In the genomic region with DNA sequence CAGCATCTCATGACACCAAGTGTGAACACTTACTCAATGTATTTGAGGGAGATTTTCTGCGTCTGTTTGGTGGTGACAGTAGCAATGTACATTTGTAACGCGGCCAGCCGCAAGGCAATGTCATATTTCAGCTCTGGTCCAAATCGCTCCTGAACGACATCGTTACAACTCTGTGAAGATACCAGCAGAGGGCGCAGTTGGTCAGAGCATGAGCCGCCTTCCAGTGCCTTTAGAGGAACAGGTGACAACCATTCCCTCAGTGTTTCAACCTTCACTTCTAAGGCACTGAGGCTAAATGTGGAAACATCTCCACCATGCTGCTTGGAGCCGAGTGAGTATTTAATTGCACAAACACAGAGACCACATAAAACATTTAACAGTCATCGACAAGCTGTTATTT, we compare ENCODE assay signal across 8 mouse cellular contexts.
DNase-seq lines count a peak whose midpoint lies in the region; ATAC-seq and TF ChIP-seq lines count a peak whose summit lies in the region.

No protein-coding gene starts in this region.

- WGBS in hindbrain, embryonic 11.5 days, result 35% methylated on average over 11 of the region's 11 CpGs

- H3K79me2 ChIP-seq in CH12.LX (replicated peaks; ENCODE audit: control insufficient read depth, extremely low read depth, insufficient read depth, poor library complexity, severe bottlenecking), result no peaks in the 10 kb centered on the region

- no peak overlapping the region for H3K27ac ChIP-seq in CH12.LX (ENCODE audit: insufficient read depth, low read depth)
- H3K27ac ChIP-seq in hindbrain, embryonic 11.5 days (ENCODE audit: low read depth, low read length), result no peak overlapping the region
- H3K27ac ChIP-seq in layer of hippocampus, adult 2 months, result no peak overlapping the region

- H3K4me1 ChIP-seq in CH12.LX (ENCODE audit: control insufficient read depth in 1 of 2, insufficient read depth in 2 of 2), result no peaks in the 10 kb centered on the region
- H3K4me1 ChIP-seq in hindbrain, embryonic 11.5 days (replicated peaks; ENCODE audit: control insufficient read depth, insufficient read depth, low read length), result no peaks in the 10 kb centered on the region

- TF ChIP-seq EP300 in CH12.LX (IDR thresholded peaks at IDR 0.05; ENCODE audit: low read length), result no peak

- DNase-seq in CH12.LX (ENCODE audit: extremely low read depth), result peak; percentile 65
- peak; percentile 25 to 39 for DNase-seq in adrenal gland, adult 18-20 months (ENCODE audit: low spot score in 2 of 2)
- DNase-seq in embryo, embryonic 10.5 days (ENCODE audit: low spot score), result peak; percentile 78
- DNase-seq in hindbrain, embryonic 11.5 days (ENCODE audit: low spot score), result peak; percentile 75
- peak; percentile 31 to 62 for DNase-seq in layer of hippocampus, adult 2 months (ENCODE audit: low spot score in 2 of 2)
- DNase-seq in lung, postnatal 25 days (ENCODE audit: low spot score), result peak; percentile 20
- peak; percentile 30 for DNase-seq in retina, postnatal 7 days (ENCODE audit: low read depth, low spot score)

- in situ Hi-C loops in CH12.LX (cut with MboI; ENCODE audit: low pct_ligation_motif_present, low pct_unique_long_range_greater_than_20kb, low sequenced_read_pairs), result no loop called here

- H3K4me3 ChIP-seq in CH12.LX (replicated peaks in 1 of 3; ENCODE audit: low read depth in 2 of 3, low read length in 2 of 3, poor library complexity in 1 of 3), result no peak overlapping the region
- no peak overlapping the region for H3K4me3 ChIP-seq in hindbrain, embryonic 11.5 days (ENCODE audit: low read depth, low read length)
- H3K4me3 ChIP-seq in layer of hippocampus, adult 2 months, result no peak overlapping the region

- no peaks in the 10 kb centered on the region for H3K9me3 ChIP-seq in CH12.LX (replicated peaks; ENCODE audit: low read length)
- no peaks in the 10 kb centered on the region for H3K9me3 ChIP-seq in hindbrain, embryonic 11.5 days (ENCODE audit: control insufficient read depth, low read length)

- no peaks in the 10 kb centered on the region for H3K36me3 ChIP-seq in CH12.LX (replicated peaks in 1 of 2; ENCODE audit: control insufficient read depth in 1 of 2, insufficient read depth in 1 of 2, low read length in 1 of 2)
- no peaks in the 10 kb centered on the region for H3K36me3 ChIP-seq in hindbrain, embryonic 11.5 days (ENCODE audit: control insufficient read depth, insufficient read depth, low read length)

- peak; percentile 47 to 73; a peak in 3 of 4 replicates for TF ChIP-seq CTCF in CH12.LX (conservative IDR thresholded peaks at IDR 0.05 in 1 of 2, IDR thresholded peaks at IDR 0.05 in 1 of 2; ENCODE audit: low read depth in 2 of 2, low read length in 2 of 2)
- TF ChIP-seq CTCF in layer of hippocampus, adult 2 months (conservative IDR thresholded peaks at IDR 0.05), result peak; percentile 83

- no peak for TF ChIP-seq POLR2A in CH12.LX (IDR thresholded peaks at IDR 0.05; ENCODE audit: low read depth, low read length)

- peak; percentile 81 for TF ChIP-seq RAD21 in CH12.LX (IDR thresholded peaks at IDR 0.05; ENCODE audit: low read depth, low read length)

- dilution Hi-C loops in CH12.LX (cut with MboI; ENCODE audit: extremely low pct_ligation_motif_present, extremely low pct_unique_long_range_greater_than_20kb, low sequenced_read_pairs), result no loop called here

- H3K4me2 ChIP-seq in CH12.LX (ENCODE audit: insufficient read depth, low read depth, poor library complexity, severe bottlenecking), result no peak overlapping the region
- H3K4me2 ChIP-seq in hindbrain, embryonic 11.5 days (replicated peaks; ENCODE audit: low read depth, low read length), result no peak overlapping the region

- no peaks in the 10 kb centered on the region for H3K27me3 ChIP-seq in CH12.LX (replicated peaks)
- H3K27me3 ChIP-seq in hindbrain, embryonic 11.5 days (ENCODE audit: control insufficient read depth, insufficient read depth, low read length), result no peaks in the 10 kb centered on the region; the same call in 1 of the 2 replicates

- peak; percentile 70; the same call in 1 of the 2 replicates for ATAC-seq in hindbrain, embryonic 11.5 days (ENCODE audit: low FRiP score)
- no peak for ATAC-seq in monocyte, adult 5-6 weeks (replicated peaks; ENCODE audit: insufficient number of reproducible peaks, low FRiP score, low TSS enrichment, poor library complexity, severe bottlenecking)

- no peak overlapping the region for H3K9ac ChIP-seq in CH12.LX (ENCODE audit: insufficient read depth, low read depth)
- no peak overlapping the region for H3K9ac ChIP-seq in hindbrain, embryonic 11.5 days (ENCODE audit: low read depth, low read length)

TF ChIP-seq in CH12.LX, 34 proteins besides CTCF, POLR2A, EP300 and RAD21:
- TF ChIP-seq TCF12 (IDR thresholded peaks at IDR 0.05; ENCODE audit: low read depth, low read length) (0 out of 2 replicates have a peak, but pooled peaks have one; percentile 14), IRF4 (IDR thresholded peaks at IDR 0.05; ENCODE audit: low read depth, low read length) (no peak), MXI1 (IDR thresholded peaks at IDR 0.05; ENCODE audit: low read depth, low read length) (no peak), MAX (IDR thresholded peaks at IDR 0.05; ENCODE audit: low read length) (0 out of 2 replicates have a peak, but pooled peaks have one; percentile 20), SMC3 (IDR thresholded peaks at IDR 0.05; ENCODE audit: low read depth, low read length) (peak; percentile 76), USF1 (IDR thresholded peaks at IDR 0.05; ENCODE audit: low read depth, low read length) (no peak), PAX5 (IDR thresholded peaks at IDR 0.05; ENCODE audit: low read length) (no peak), CHD2 (IDR thresholded peaks at IDR 0.05; ENCODE audit: low read length) (no peak), MEF2A (IDR thresholded peaks at IDR 0.05; ENCODE audit: borderline replicate concordance, low read depth, low read length) (no peak), ZC3H11A (IDR thresholded peaks at IDR 0.05; ENCODE audit: low read depth, low read length) (peak; percentile 17; the same call in 1 of the 2 replicates), NELFE (IDR thresholded peaks at IDR 0.05; ENCODE audit: low read depth, low read length) (0 out of 2 replicates have a peak, but pooled peaks have one; percentile 27)

Comparison
In these comparisons a context has a peak if more than half of its experiments do, and no peak if none do; other contexts are left out.
1. DNase-seq: peak in every context shown above with its lines; median percentile 78 in embryo, embryonic 10.5 days; 75 in hindbrain, embryonic 11.5 days; 65 in CH12.LX; 46 in layer of hippocampus, adult 2 months; 32 in adrenal gland, adult 18-20 months; 30 in retina, postnatal 7 days; 20 in lung, postnatal 25 days.